Mouse (Mus musculus) right cerebral cortex, adult 18-20 months (tissue): Measurements from ENCODE around the gene Gstm1.

Experiments used
- DNase-seq: peaks from one replicate; pipeline ENCODE4 v3.0.0; 2022; ENCODE audit warnings: mixed read lengths

The Gstm1 gene

DNA sequence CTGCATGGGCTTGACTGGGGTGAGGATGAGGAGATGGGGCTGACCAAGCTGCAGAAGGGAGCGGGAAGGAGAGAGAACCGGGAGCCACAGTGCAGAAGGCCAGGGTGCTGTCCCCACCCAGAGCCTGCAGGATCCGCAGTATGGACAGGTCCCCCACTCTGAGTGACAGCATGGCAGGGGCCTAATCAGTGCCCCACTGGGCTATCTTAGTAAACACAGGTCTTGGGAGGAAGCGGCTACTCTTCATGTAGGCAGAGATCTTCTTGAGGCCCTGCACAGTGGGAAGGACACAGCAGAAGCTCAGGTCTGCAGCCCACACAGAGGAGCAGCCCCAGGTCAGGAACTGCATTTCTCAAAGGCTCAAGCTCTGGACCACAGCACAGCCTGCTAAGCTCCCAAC lies 53.7 kb downstream of the Gstm1 start:
- no peak for DNase-seq
